Mouse (Mus musculus) liver, adult 2 months (tissue): ENCODE measurements around the gene Ddx28.
A peak's percentile ranks its signal among the peaks of the same experiment; 100 is the strongest.

Experiments
- CTCF ChIP-seq: fragments of 200-500 bp; IDR thresholded peaks from 2 replicates; pipeline ENCODE4 v1.5.1; 2011; ENCODE audit warnings: low read depth, low read length, control low read depth
- POLR2A ChIP-seq: fragments of 200-500 bp; IDR thresholded peaks from 2 replicates; pipeline ENCODE4 v1.6.1; 2011; ENCODE audit warnings: low read length, control low read depth; ENCODE audit not compliant: insufficient read depth; ENCODE audit errors: extremely low read depth

DNA sequence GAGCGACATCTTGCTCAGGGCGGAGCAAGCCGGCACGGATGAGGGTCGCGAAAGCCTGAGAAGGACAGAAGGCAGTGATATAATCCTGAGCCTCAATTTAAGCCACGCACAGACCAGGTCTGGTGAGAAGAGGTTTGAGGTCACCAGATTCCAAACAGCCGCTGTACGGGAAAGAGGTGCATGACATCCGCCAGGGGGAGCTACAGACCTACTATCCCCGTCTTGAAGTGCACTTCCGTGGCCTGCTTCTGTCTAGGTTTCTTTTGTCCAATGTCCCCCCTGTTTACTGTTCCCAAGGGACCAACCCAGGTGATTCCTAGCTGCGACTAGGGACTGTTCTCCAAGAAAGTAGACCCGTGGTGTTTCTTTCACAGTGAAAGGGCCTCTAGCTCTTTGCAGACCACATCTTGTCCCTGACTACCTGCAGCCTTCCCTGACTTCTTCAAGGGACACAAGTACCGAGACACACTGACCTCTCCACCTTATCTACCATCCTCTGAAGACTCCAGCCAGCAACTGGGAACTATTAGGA is 20.8 kb downstream of the Ddx28 start, which contains the start of gene Dus2:
- peak; percentile 96 for TF ChIP-seq CTCF
- no peak for TF ChIP-seq POLR2A
